Mouse (Mus musculus) stomach, embryonic 16.5 days (tissue): ENCODE data around the gene Tex19.1. TPM values are rescaled to one million over a fixed set of nuclear protein-coding genes. Genes with fewer than 3 reads are reported as not detected.

Experiments
- polyA plus RNA-seq: library from polyadenylated mRNA; unstranded; fragments of >200 nt; fragmentation: Nextera tagmentation; extraction: Ambion mirVana; gene quantifications from 2 replicates; pipeline ENCODE4 v1.2.1, GENCODE M21; 2015

The Tex19.1 gene
- polyA plus RNA-seq, 1 experiment from 2014 or later: not detected

Other genes starting within 250 kb of the Tex19.1 start
- gene Ccdc57, start 213.3 kb upstream of the Tex19.1 start, polyA plus RNA-seq: 5.2 and 5.3 TPM in 2 replicates
- 53.5 and 64.3 TPM in 2 replicates for gene Slc16a3, start 197.7 kb upstream of the Tex19.1 start, polyA plus RNA-seq
- 104 and 114 TPM in 2 replicates for gene Csnk1d, start 154.8 kb upstream of the Tex19.1 start, polyA plus RNA-seq
- 2.2 and 2.3 TPM in 2 replicates for gene Cd7, start 106.7 kb upstream of the Tex19.1 start, polyA plus RNA-seq
- gene Sectm1b, start 82.6 kb upstream of the Tex19.1 start, polyA plus RNA-seq: 3.1 and 5.2 TPM in 2 replicates
- gene Sectm1a, start 64.9 kb upstream of the Tex19.1 start, polyA plus RNA-seq: 0.99 and 1.3 TPM in 2 replicates
- gene Tex19.2, start 27.5 kb upstream of the Tex19.1 start, polyA plus RNA-seq: not detected in 2 replicates
- 0.08 TPM in 1 of 2 replicates, not detected in the other for gene Uts2r, start 14.1 kb downstream of the Tex19.1 start, polyA plus RNA-seq
- 8.5 and 9.4 TPM in 2 replicates for gene Hexdc, start 58.3 kb downstream of the Tex19.1 start, polyA plus RNA-seq
- gene Ogfod3, start 58.6 kb downstream of the Tex19.1 start, polyA plus RNA-seq: 29.4 and 30.4 TPM in 2 replicates
- gene Cybc1, start 83.2 kb downstream of the Tex19.1 start, polyA plus RNA-seq: 37.9 and 44.2 TPM in 2 replicates
- gene Narf, start 91.1 kb downstream of the Tex19.1 start, polyA plus RNA-seq: 52.8 and 65.6 TPM in 2 replicates
- gene Foxk2, start 113.8 kb downstream of the Tex19.1 start, polyA plus RNA-seq: 6.1 and 6.6 TPM in 2 replicates
- gene Wdr45b, start 208.3 kb downstream of the Tex19.1 start, polyA plus RNA-seq: 78.3 and 91.2 TPM in 2 replicates
- gene Rab40b, start 242.1 kb downstream of the Tex19.1 start, polyA plus RNA-seq: 6.5 and 14.2 TPM in 2 replicates